Mouse (Mus musculus) stomach, embryonic 15.5 days (tissue): ENCODE results near the gene Rad9b. TPM values are rescaled to one million over a fixed set of nuclear protein-coding genes. Genes with fewer than 3 reads are reported as not detected.
"Not testable (repeated sequence)": the region's sequence is repeated elsewhere in the genome, so short reads cannot be mapped to it uniquely, and the experiment has no call there.

ENCODE experiments used
- ATAC-seq: fragments of 200-750 bp; cut with Nextera tagmentation; 2 replicates; pipeline ENCODE4 v1.8.0; 2017; ENCODE audit warnings: low read depth, moderate number of reproducible peaks, moderate TSS enrichment; ENCODE audit not compliant: insufficient read depth, low FRiP score
- H3K27ac ChIP-seq: fragments of 300-500 bp; sonication (generic); 2 replicates; pipeline ENCODE4 v1.5.1; 2015; ENCODE audit warnings: mild to moderate bottlenecking, inconsistent platforms
- H3K27me3 ChIP-seq: fragments of 300-500 bp; sonication (generic); replicated peaks from 2 replicates; pipeline ENCODE4 v1.6.1; 2015; ENCODE audit warnings: inconsistent platforms
- H3K36me3 ChIP-seq: fragments of 300-500 bp; sonication (generic); 2 replicates; pipeline ENCODE4 v1.6.1; 2015; ENCODE audit warnings: inconsistent platforms
- H3K4me1 ChIP-seq: fragments of 300-500 bp; sonication (generic); 2 replicates; pipeline ENCODE4 v1.6.1; 2015; ENCODE audit warnings: inconsistent platforms
- H3K4me2 ChIP-seq: fragments of 300-500 bp; sonication (generic); 2 replicates; pipeline ENCODE4 v1.6.1; 2015; ENCODE audit warnings: mild to moderate bottlenecking, inconsistent platforms
- H3K4me3 ChIP-seq: fragments of 300-500 bp; sonication (generic); replicated peaks from 2 replicates; pipeline ENCODE4 v1.5.1; 2015; ENCODE audit warnings: inconsistent platforms
- H3K9ac ChIP-seq: fragments of 300-500 bp; sonication (generic); 2 replicates; pipeline ENCODE4 v1.6.1; 2015; ENCODE audit warnings: inconsistent platforms
- H3K9me3 ChIP-seq: fragments of 300-500 bp; sonication (generic); 2 replicates; pipeline ENCODE4 v1.6.1; 2016; ENCODE audit warnings: inconsistent platforms
- WGBS: fragments of 180-500 bp; shearing (Covaris S2); methylation state at CpG from one replicate; pipeline ENCODE4 v1.1.7; 2015; 5-methylcytosine and 5-hydroxymethylcytosine counted together
- polyA plus RNA-seq: library from polyadenylated mRNA; unstranded; fragments of >200 nt; fragmentation: Nextera tagmentation; extraction: Ambion mirVana; gene quantifications from 2 replicates; pipeline ENCODE4 v1.2.1, GENCODE M21; 2015

Gene Rad9b
- polyA plus RNA-seq, 1 experiment from 2014 or later, result 11.4 TPM

DNA sequence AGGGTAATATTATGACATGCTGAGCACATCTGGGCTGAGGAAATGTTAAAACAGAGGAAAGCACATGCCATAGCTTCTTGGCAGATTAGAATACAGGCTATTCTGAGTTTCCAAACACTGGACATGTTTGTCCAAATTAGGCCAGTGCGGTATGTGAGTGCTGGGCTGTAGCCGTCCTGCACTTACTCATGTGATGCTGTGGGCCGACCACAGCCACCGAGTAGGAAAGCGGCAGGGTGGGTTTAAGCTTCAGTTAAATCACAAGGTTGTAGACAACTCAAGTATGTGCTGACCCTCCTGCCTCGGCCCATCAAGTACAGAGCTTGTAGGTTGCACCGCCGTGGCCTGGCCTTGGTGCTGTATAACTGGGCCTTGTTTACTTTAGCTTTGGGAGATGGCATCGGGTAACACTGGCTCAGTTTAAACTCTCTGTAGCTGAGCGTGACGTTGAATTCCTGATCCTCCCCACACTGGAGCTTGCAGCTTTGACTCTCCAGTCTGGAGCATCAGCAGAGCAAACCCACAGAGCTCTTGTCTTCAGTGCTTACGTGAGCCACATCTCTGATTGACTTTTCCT lies 33.7 kb downstream of the Rad9b start:
- H3K36me3 ChIP-seq, result peaks cover 7% of the 10 kb centered on the region; the same call in 1 of the 2 replicates
- H3K27ac ChIP-seq, result peak overlapping the region; percentile 42
- H3K4me3 ChIP-seq, result no peak overlapping the region
- 0 out of 2 replicates have a peak, but pooled peaks have one; percentile 14 for ATAC-seq
- H3K27me3 ChIP-seq, result no peaks in the 10 kb centered on the region
- no peak overlapping the region for H3K4me2 ChIP-seq
- no peaks in the 10 kb centered on the region for H3K9me3 ChIP-seq
- 48% methylated on average over 12 of the region's 12 CpGs for WGBS
- 0 out of 2 replicates have a peak, but pooled peaks cover 5% of the 10 kb centered on the region for H3K4me1 ChIP-seq
- no peak overlapping the region for H3K9ac ChIP-seq

DNA sequence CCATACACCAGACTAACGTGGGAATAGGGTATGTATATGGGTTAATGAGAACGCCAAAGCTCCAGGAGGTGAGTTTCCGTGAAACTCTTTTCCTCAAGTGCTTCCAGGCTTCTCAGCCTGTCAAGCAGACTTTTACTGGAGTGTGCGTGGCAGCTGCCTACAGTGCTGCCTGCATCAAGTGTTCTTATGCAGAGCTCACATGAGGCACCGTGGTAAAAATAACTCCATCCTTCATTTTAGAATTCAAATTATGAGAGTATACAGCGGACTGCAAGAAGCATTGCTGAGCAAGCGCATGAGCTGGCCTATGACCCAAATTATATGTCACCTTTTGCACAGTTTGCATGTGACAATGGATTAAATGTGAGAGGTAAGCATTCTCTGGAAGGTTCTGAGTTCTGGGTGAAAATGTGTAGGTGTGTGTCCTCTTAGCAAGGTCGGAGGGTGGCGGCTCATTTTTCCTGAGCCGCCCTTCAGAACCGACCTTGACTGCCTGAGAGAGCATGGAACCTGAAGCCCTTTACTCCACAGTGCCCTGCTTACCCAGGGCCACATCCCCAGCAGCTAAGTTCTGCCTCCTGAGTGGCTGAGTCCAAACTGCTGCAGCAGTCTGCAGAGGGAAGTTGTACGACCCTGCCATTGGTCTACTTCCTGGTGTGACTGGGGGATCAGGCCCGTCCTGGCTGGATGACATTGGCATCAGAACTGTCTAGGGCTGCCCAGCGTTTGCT lies 34.4 kb downstream of the Rad9b start:
- no peak overlapping the region for H3K9ac ChIP-seq
- 72% methylated on average over 14 of the region's 14 CpGs for WGBS
- H3K36me3 ChIP-seq, result peaks cover 7% of the 10 kb centered on the region; the same call in 1 of the 2 replicates
- no peaks in the 10 kb centered on the region for H3K9me3 ChIP-seq
- no peaks in the 10 kb centered on the region for H3K27me3 ChIP-seq
- no peak for ATAC-seq
- H3K4me1 ChIP-seq, result peaks cover 11% of the 10 kb centered on the region; the same call in 1 of the 2 replicates
- H3K4me3 ChIP-seq, result no peak overlapping the region
- H3K4me2 ChIP-seq, result no peak overlapping the region
- H3K27ac ChIP-seq, result peak overlapping the region; percentile 42

- Histone ChIP-seq H3K4me1 (peaks cover 11% of the 10 kb centered on the region; the same call in 1 of the 2 replicates), H3K27ac (peak overlapping the region; percentile 42; the same call in 1 of the 2 replicates)
- H3K4me2 ChIP-seq, H3K9ac ChIP-seq, ATAC-seq, H3K36me3 ChIP-seq, H3K27me3 ChIP-seq, H3K9me3 ChIP-seq, H3K4me3 ChIP-seq: not testable (repeated sequence)
- WGBS, result 71% methylated on average over 3 of the region's 3 CpGs
Observed at GRCm38 (mm10) chr5:122318976-122319375, 35.1 kb downstream of the Rad9b start.

DNA sequence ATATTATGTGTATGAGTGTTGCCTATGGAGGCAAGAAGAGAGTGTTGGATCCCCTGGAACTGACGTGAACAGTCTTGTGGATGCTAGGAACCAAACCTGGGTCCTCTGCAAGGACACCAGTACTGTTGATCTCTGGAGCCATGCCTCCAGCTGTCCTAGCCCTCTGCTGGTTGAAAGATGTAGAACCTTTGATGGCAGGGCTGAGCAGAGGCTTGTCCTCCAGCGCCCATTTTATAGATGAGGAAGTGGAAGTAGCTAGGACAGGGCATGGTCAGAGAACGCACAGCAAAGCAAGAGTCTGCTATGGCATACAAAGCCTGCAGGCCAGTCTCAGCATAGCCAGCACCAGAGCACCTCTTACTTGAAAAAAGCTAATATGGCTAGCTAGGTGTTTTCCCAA lies 35.9 kb downstream of the Rad9b start:
- Histone ChIP-seq H3K9me3 (no peaks in the 10 kb centered on the region), H3K27ac (no peak overlapping the region), H3K36me3 (peaks cover 7% of the 10 kb centered on the region; the same call in 1 of the 2 replicates), H3K4me3 (no peak overlapping the region), H3K27me3 (no peaks in the 10 kb centered on the region), H3K4me2 (no peak overlapping the region), H3K9ac (no peak overlapping the region), H3K4me1 (peaks cover 11% of the 10 kb centered on the region; the same call in 1 of the 2 replicates)
- ATAC-seq, result no peak
- WGBS, result 72% methylated on average over 3 of the region's 3 CpGs

DNA sequence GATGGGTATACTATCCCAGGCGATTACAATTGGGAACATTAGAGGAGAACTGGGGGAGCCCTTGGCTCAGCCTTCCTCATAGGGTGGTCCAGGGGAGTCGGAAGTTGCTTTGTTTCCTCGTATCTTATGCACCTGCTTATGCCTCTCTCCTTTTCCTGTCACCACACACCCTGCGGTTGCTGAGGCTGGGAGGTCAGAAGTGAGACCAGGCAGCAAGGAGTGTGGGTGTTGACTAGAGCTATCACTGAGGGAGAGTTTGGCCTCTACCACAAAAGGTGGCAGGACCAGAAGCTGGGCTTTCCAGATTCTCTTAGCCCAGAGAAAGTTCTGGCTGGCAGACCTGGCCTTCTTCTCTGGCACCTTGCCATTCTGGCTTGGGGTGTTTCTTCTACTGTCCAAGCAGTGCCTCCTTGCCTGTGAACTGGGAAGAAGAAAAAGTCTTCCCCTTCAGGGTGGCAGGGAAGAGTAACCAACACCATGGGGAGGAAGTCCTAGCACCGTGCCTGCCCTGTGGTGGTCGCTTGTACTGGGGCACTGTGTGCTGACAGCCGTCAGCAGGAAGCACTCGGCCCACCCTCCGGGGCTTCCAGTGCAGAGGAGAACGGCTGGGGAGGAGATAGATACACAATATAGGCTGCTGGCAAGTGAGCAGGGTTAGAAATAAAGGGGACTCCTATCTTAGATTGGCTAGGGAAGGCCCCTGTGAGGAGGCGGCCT lies 36.5 kb downstream of the Rad9b start:
- no peak overlapping the region for H3K4me3 ChIP-seq
- no peak overlapping the region for H3K27ac ChIP-seq
- peaks cover 11% of the 10 kb centered on the region; the same call in 1 of the 2 replicates for H3K4me1 ChIP-seq
- 79% methylated on average over 11 of the region's 11 CpGs for WGBS
- no peak overlapping the region for H3K9ac ChIP-seq
- no peaks in the 10 kb centered on the region for H3K9me3 ChIP-seq
- no peak overlapping the region for H3K4me2 ChIP-seq
- no peaks in the 10 kb centered on the region for H3K27me3 ChIP-seq
- ATAC-seq, result no peak
- H3K36me3 ChIP-seq, result peaks cover 7% of the 10 kb centered on the region; the same call in 1 of the 2 replicates

- H3K36me3 ChIP-seq, result peaks cover 3% of the 10 kb centered on the region; the same call in 1 of the 2 replicates
- H3K27me3 ChIP-seq, result no peaks in the 10 kb centered on the region
- H3K9ac ChIP-seq, result no peak overlapping the region
- peak overlapping the region; percentile 35; the same call in 1 of the 2 replicates for H3K27ac ChIP-seq
- no peak overlapping the region for H3K4me2 ChIP-seq
- H3K9me3 ChIP-seq, result no peaks in the 10 kb centered on the region
- H3K4me1 ChIP-seq, result peaks cover 11% of the 10 kb centered on the region; the same call in 1 of the 2 replicates
- peak; percentile 53 for ATAC-seq
- 56% methylated on average over 20 of the region's 20 CpGs for WGBS
- H3K4me3 ChIP-seq, result no peak overlapping the region
Observed at GRCm38 (mm10) chr5:122314966-122315667, 38.9 kb downstream of the Rad9b start.

DNA sequence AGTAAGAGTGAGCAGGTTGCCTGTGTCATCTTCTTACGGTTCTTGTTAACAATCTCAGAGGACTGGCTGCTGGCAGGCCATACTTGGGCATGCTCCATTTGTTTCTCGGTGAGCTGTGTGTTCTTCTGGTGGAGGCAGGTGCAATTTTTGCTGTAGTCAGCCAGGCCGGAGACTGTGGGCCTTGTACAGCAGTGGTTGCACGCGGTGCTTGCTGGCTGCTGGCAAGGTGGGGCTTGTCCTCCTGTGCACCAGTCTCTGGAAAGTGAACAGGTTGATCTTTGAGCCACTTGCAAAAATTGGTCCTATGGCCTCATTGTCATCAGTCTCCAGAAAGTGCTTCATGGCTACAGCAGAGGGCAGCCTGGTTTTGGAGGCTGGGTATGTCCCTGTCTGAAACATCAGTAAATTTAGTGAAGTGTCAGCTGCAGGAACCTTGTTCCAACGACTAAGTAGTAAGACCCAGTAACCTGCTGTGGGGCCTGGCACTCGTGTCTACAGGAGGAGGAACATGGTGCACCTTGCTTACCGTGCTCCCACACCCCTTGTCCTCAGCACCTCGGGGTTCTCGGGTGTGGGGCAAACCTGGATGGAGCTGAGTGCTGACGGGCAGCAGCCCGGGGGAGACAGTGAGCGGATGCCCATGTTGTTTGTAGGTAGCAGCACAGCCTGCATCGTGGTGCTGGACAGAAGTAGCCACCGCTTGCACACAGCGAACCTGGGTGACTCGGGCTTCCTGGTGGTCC lies 40.9 kb downstream of the Rad9b start:
- Histone ChIP-seq H3K4me3 (no peak overlapping the region), H3K4me2 (no peak overlapping the region), H3K9me3 (no peaks in the 10 kb centered on the region), H3K36me3 (peaks cover 3% of the 10 kb centered on the region), H3K9ac (no peak overlapping the region), H3K27me3 (no peaks in the 10 kb centered on the region), H3K27ac (no peak overlapping the region), H3K4me1 (peaks cover 5% of the 10 kb centered on the region; the same call in 1 of the 2 replicates)
- ATAC-seq, result no peak
- 90% methylated on average over 17 of the region's 17 CpGs for WGBS

DNA sequence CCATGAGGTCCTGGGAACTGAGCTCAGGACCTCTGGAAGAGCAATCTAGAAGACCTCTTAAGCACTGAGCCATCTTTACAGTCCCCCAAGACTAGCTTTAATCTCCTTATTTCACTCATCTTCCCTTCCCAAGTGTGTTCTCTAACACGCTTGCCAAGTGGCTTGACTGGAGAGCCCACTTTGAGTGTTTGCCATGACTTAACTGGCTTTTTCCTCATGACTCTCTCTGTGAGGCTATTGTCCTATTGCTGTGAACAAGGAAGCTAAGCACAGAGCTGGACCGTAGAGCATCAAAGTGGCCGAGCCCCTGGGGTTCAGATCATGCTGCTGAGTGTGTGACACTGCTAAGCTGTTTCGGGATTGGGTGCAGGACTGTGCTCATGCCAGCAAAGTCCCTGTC lies 41.7 kb downstream of the Rad9b start:
- WGBS, result 93% methylated on average over 4 of the region's 4 CpGs

DNA sequence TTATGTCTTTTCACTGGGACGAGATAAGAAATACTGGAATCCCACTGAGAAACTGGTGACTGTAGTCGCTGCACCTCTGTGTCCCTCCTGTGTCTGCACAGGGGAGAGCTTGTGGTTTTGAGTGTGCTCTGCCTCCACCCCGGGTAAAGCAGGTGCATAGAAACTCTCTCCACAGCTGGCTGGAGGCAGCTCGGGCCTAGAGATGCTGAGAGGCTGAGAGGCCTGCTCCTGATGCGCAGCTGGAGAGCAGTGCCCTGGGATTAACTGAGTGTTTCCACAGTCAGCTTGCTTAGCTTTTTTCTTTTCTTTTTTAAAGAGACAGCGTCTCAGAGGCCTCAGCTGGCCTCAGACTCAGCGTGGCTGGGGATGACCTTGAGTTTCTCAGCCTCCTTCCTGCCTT lies 42.3 kb downstream of the Rad9b start:
- no peak for ATAC-seq
- Histone ChIP-seq H3K9me3 (no peaks in the 10 kb centered on the region), H3K36me3 (peaks cover 3% of the 10 kb centered on the region), H3K4me3 (no peak overlapping the region), H3K4me2 (no peak overlapping the region), H3K27me3 (no peaks in the 10 kb centered on the region), H3K9ac (no peak overlapping the region), H3K27ac (no peak overlapping the region), H3K4me1 (peaks cover 5% of the 10 kb centered on the region; the same call in 1 of the 2 replicates)
- 62% methylated on average over 7 of the region's 7 CpGs for WGBS

More for the DNA sequence above, 41.7 kb downstream of the Rad9b start:
- Histone ChIP-seq H3K27me3 (no peaks in the 10 kb centered on the region), H3K27ac (no peak overlapping the region), H3K9me3 (no peaks in the 10 kb centered on the region), H3K4me1 (peaks cover 5% of the 10 kb centered on the region; the same call in 1 of the 2 replicates), H3K9ac (no peak overlapping the region), H3K36me3 (peaks cover 3% of the 10 kb centered on the region), H3K4me3 (no peak overlapping the region), H3K4me2 (no peak overlapping the region)
- ATAC-seq, result no peak

- Histone ChIP-seq H3K4me3 (no peak overlapping the region), H3K4me2 (no peak overlapping the region), H3K4me1 (peaks cover 5% of the 10 kb centered on the region; the same call in 1 of the 2 replicates), H3K9ac (no peak overlapping the region), H3K36me3 (peaks cover 1% of the 10 kb centered on the region), H3K27ac (no peak overlapping the region), H3K27me3 (no peaks in the 10 kb centered on the region), H3K9me3 (no peaks in the 10 kb centered on the region)
- WGBS, result 85% methylated on average over 8 of the region's 8 CpGs
- ATAC-seq, result no peak
Observed at GRCm38 (mm10) chr5:122310699-122311098, 43.3 kb downstream of the Rad9b start.

- H3K9me3 ChIP-seq, result no peaks in the 10 kb centered on the region
- 89% methylated on average over 3 of the region's 3 CpGs for WGBS
- H3K4me2 ChIP-seq, result no peak overlapping the region
- H3K27me3 ChIP-seq, result no peaks in the 10 kb centered on the region
- no peak overlapping the region for H3K9ac ChIP-seq
- H3K36me3 ChIP-seq, result no peaks in the 10 kb centered on the region; the same call in 1 of the 2 replicates
- H3K27ac ChIP-seq, result no peak overlapping the region
- no peak for ATAC-seq
- no peak overlapping the region for H3K4me3 ChIP-seq
- peaks cover 29% of the 10 kb centered on the region for H3K4me1 ChIP-seq
Observed at GRCm38 (mm10) chr5:122306536-122306935, 47.5 kb downstream of the Rad9b start.
